In the genomic region with DNA sequence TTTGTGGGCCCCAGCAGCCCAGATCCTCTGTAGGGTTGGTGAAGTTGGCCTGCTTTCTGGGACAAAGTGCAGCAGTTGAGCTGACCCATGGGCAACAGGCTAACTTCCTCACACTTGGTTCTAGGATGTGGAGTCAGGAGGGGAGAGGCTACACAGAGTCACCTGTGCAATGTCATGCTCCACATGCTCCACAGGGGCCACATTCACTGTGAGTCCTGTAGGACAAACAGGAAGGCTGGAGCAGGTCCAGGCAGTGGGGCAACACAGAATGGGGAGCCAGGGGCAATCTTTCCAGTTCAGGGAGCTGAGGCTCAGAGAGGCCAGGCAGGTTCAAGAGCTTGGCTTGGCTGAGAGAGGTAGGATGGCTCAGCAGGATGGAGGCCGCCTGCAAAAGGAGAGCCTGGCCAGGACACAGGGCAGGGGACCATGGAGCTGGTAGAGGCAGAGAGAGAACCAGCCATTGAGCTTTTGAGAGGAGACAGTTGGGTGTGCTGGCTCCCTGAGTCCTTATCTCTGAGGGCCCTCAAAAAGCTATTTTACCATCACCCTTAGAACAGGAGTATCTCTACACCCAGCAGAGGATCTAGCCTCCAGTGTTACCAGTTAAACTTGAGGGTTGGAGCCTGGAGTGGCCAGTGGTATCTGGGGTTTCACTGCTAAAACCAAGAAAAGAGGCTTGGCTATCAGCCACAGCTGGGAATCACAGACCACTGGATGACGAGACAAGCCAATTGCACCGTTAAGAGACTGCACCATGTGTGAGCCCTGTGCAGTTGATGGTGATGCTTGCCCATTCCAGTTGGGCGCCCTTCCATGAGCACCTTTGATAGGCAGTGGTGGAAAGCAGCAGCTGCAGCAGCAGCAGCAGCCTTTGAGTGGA, we compare ENCODE assay signal across 13 mouse cellular contexts. TPM values are rescaled to one million over a fixed set of nuclear protein-coding genes. Genes with fewer than 3 reads are reported as not detected.
DNase-seq lines count a peak whose midpoint lies in the region; ATAC-seq and TF ChIP-seq lines count a peak whose summit lies in the region.
"Had no signal": no experiment of that assay in that cellular context is flagged by ENCODE, and none has a peak within 500 bp of the region (broad histone marks: within the 10 kb centered on the region; RNA-seq: fewer than 3 reads in every experiment).

No protein-coding gene starts in this region.

- H3K4me3 ChIP-seq in forebrain, embryonic 11.5 days (ENCODE audit: low read depth, low read length) = no peak overlapping the region
- no peak overlapping the region for H3K4me3 ChIP-seq in forebrain, embryonic 15.5 days
- H3K4me3 ChIP-seq in kidney, embryonic 16.5 days (ENCODE audit: low read length) = no peak overlapping the region
- no peak overlapping the region for H3K4me3 ChIP-seq in C2C12 (ENCODE audit: insufficient read depth, poor library complexity, severe bottlenecking)
- H3K4me3 ChIP-seq in liver, embryonic 16.5 days (ENCODE audit: low read depth, low read length) = no peak overlapping the region
- H3K4me3 ChIP-seq in lung, adult 2 months (replicated peaks; ENCODE audit: extremely low read depth, low read depth, low read length) = no peak overlapping the region
- H3K4me3 ChIP-seq in hindbrain, embryonic 10.5 days = no peak overlapping the region
- H3K4me3 ChIP-seq: limb, embryonic 10.5 days had no signal

- peak; percentile 51 for DNase-seq in forebrain, embryonic 11.5 days (ENCODE audit: low spot score)
- DNase-seq in kidney, postnatal 25 days = peak; percentile 28 to 79
- no peak for DNase-seq in lung, adult 2 months
- DNase-seq in hindbrain, embryonic 10.5 days (ENCODE audit: low spot score) = no peak
- DNase-seq: right cerebral cortex, postnatal 4 days; thymus, postnatal 25 days had no signal

- H3ac ChIP-seq in C2C12 (ENCODE audit: control insufficient read depth, insufficient read length, low read depth) = no peak overlapping the region

- WGBS in forebrain, embryonic 11.5 days = 81% methylated on average over 4 of the region's 4 CpGs
- 73% methylated on average over 4 of the region's 4 CpGs for WGBS in forebrain, embryonic 15.5 days
- 61% methylated on average over 4 of the region's 4 CpGs for whole genome bisulfite sequencing in kidney, embryonic 16.5 days
- WGBS in liver, embryonic 16.5 days (ENCODE audit: insufficient replicate concordance) = 44% methylated on average over 4 of the region's 4 CpGs
- 71% methylated on average over 4 of the region's 4 CpGs for WGBS in lung, adult 2 months
- WGBS in hindbrain, embryonic 10.5 days = 75% methylated on average over 4 of the region's 4 CpGs

- H3K27ac ChIP-seq in forebrain, embryonic 11.5 days (ENCODE audit: low read depth, low read length) = no peak overlapping the region
- H3K27ac ChIP-seq in forebrain, embryonic 15.5 days (replicated peaks) = no peak overlapping the region
- no peak overlapping the region for H3K27ac ChIP-seq in kidney, embryonic 16.5 days (ENCODE audit: low read length)
- no peak overlapping the region for H3K27ac ChIP-seq in liver, embryonic 16.5 days (ENCODE audit: low read length)
- no peak overlapping the region for H3K27ac ChIP-seq in hindbrain, embryonic 10.5 days
- H3K27ac ChIP-seq: limb, embryonic 10.5 days had no signal

- no peaks in the 10 kb centered on the region for H3K27me3 ChIP-seq in forebrain, embryonic 11.5 days (ENCODE audit: control insufficient read depth, insufficient read depth, low read length)
- no peaks in the 10 kb centered on the region for H3K27me3 ChIP-seq in forebrain, embryonic 15.5 days
- no peaks in the 10 kb centered on the region for H3K27me3 ChIP-seq in kidney, embryonic 16.5 days (ENCODE audit: insufficient read depth, low read length)
- no peaks in the 10 kb centered on the region for H3K27me3 ChIP-seq in C2C12 (ENCODE audit: control insufficient read depth, insufficient read depth, insufficient read length)
- no peaks in the 10 kb centered on the region for H3K27me3 ChIP-seq in liver, embryonic 16.5 days (ENCODE audit: control insufficient read depth, insufficient read depth, low read depth, low read length)
- H3K27me3 ChIP-seq in hindbrain, embryonic 10.5 days (ENCODE audit: insufficient read depth, poor library complexity, severe bottlenecking) = no peaks in the 10 kb centered on the region

- TF ChIP-seq CTCF in C2C12 (IDR thresholded peaks at IDR 0.05; ENCODE audit: control insufficient read depth, insufficient read depth, insufficient read length) = no peak
- no peak for TF ChIP-seq CTCF in lung, adult 2 months (IDR thresholded peaks at IDR 0.05; ENCODE audit: insufficient read depth, low read length)

- no peak overlapping the region for H3K4me2 ChIP-seq in forebrain, embryonic 11.5 days (ENCODE audit: low read depth, low read length, severe bottlenecking)
- H3K4me2 ChIP-seq in forebrain, embryonic 15.5 days (replicated peaks) = no peak overlapping the region
- no peak overlapping the region for H3K4me2 ChIP-seq in kidney, embryonic 16.5 days (replicated peaks; ENCODE audit: low read depth, low read length)
- no peak overlapping the region for H3K4me2 ChIP-seq in liver, embryonic 16.5 days (ENCODE audit: low read depth, low read length)

- H3K79me2 ChIP-seq in C2C12 (ENCODE audit: control insufficient read depth, insufficient read depth) = peaks cover 4% of the 10 kb centered on the region

- no peaks in the 10 kb centered on the region for H3K79me3 ChIP-seq in C2C12 (ENCODE audit: low read depth)

- no peak overlapping the region for H3K9ac ChIP-seq in forebrain, embryonic 11.5 days (ENCODE audit: low read length)
- no peak overlapping the region for H3K9ac ChIP-seq in forebrain, embryonic 15.5 days (replicated peaks)
- H3K9ac ChIP-seq in kidney, embryonic 16.5 days (replicated peaks; ENCODE audit: low read length) = no peak overlapping the region
- no peak overlapping the region for H3K9ac ChIP-seq in liver, embryonic 16.5 days (ENCODE audit: low read depth, low read length)

- no peaks in the 10 kb centered on the region for H3K9me3 ChIP-seq in forebrain, embryonic 11.5 days (ENCODE audit: control insufficient read depth, low read length)
- H3K9me3 ChIP-seq in forebrain, embryonic 15.5 days = no peaks in the 10 kb centered on the region
- no peaks in the 10 kb centered on the region for H3K9me3 ChIP-seq in kidney, embryonic 16.5 days (ENCODE audit: low read length)
- no peaks in the 10 kb centered on the region for H3K9me3 ChIP-seq in liver, embryonic 16.5 days (replicated peaks; ENCODE audit: control insufficient read depth, low read length)
- H3K9me3 ChIP-seq in hindbrain, embryonic 10.5 days = no peaks in the 10 kb centered on the region
- H3K9me3 ChIP-seq: limb, embryonic 10.5 days had no signal

- H3K4me1 ChIP-seq in forebrain, embryonic 11.5 days (replicated peaks; ENCODE audit: control insufficient read depth, insufficient read depth, low read length) = no peaks in the 10 kb centered on the region
- H3K4me1 ChIP-seq in forebrain, embryonic 15.5 days = peaks cover 6% of the 10 kb centered on the region
- no peaks in the 10 kb centered on the region for H3K4me1 ChIP-seq in kidney, embryonic 16.5 days (ENCODE audit: insufficient read depth, low read length)
- H3K4me1 ChIP-seq in liver, embryonic 16.5 days (ENCODE audit: control insufficient read depth, low read depth, low read length) = no peaks in the 10 kb centered on the region; the same call in 1 of the 2 replicates
- peaks cover 6% of the 10 kb centered on the region for H3K4me1 ChIP-seq in lung, adult 2 months (ENCODE audit: control insufficient read depth, insufficient read depth, low read length)
- peaks cover 17% of the 10 kb centered on the region; the same call in 1 of the 2 replicates for H3K4me1 ChIP-seq in hindbrain, embryonic 10.5 days (replicated peaks)

- no peak for ATAC-seq in forebrain, embryonic 11.5 days (replicated peaks; ENCODE audit: low FRiP score)
- ATAC-seq in forebrain, embryonic 15.5 days (replicated peaks) = no peak
- ATAC-seq in kidney, embryonic 16.5 days (ENCODE audit: low FRiP score, low TSS enrichment) = no peak
- ATAC-seq in liver, embryonic 16.5 days (ENCODE audit: low read depth) = 0 out of 2 replicates have a peak, but pooled peaks have one; percentile 13
- ATAC-seq: activated CD4-positive, CD25-positive, alpha-beta regulatory T cell, adult 4 months; intestine, embryonic 16.5 days had no signal

- H3K36me3 ChIP-seq in forebrain, embryonic 11.5 days (ENCODE audit: control insufficient read depth, insufficient read depth, low read length) = peaks cover 12% of the 10 kb centered on the region; the same call in 1 of the 2 replicates
- H3K36me3 ChIP-seq in forebrain, embryonic 15.5 days = no peaks in the 10 kb centered on the region; the same call in 1 of the 2 replicates
- peaks cover 27% of the 10 kb centered on the region for H3K36me3 ChIP-seq in kidney, embryonic 16.5 days (ENCODE audit: insufficient read depth, low read length)
- H3K36me3 ChIP-seq in C2C12 (ENCODE audit: control insufficient read depth, insufficient read depth) = peaks cover 26% of the 10 kb centered on the region
- no peaks in the 10 kb centered on the region for H3K36me3 ChIP-seq in liver, embryonic 16.5 days (ENCODE audit: control insufficient read depth, insufficient read depth)
- H3K36me3 ChIP-seq in hindbrain, embryonic 10.5 days = peaks cover 59% of the 10 kb centered on the region

- no peak for TF ChIP-seq POLR2A in lung, adult 2 months (IDR thresholded peaks at IDR 0.05; ENCODE audit: borderline replicate concordance, extremely low read depth, low read depth, low read length)

RNA-seq across cellular contexts. Expression of a gene that starts 11.5 kb away (rescaled TPM):
- polyA plus RNA-seq in forebrain, embryonic 11.5 days (2014; fragmentation: Nextera tagmentation; extraction: Ambion mirVana) = 238 and 268 TPM in 2 replicates
- 34.9 and 41.7 TPM in 2 replicates for polyA plus RNA-seq in forebrain, embryonic 15.5 days (2015; fragmentation: Nextera tagmentation; extraction: Ambion mirVana)
- 185 and 234 TPM in 2 replicates for polyA plus RNA-seq in kidney, embryonic 16.5 days (2015; fragmentation: Nextera tagmentation; extraction: Ambion mirVana)
- 196 TPM for polyA plus RNA-seq in C2C12 (2012; fragmentation: generic; extraction: Trizol)
- 20.5 and 20.9 TPM in 2 replicates for polyA plus RNA-seq in liver, embryonic 16.5 days (2015; fragmentation: Nextera tagmentation; extraction: Ambion mirVana)
- 106 and 138 TPM in 2 replicates for polyA plus RNA-seq in lung, adult 2 months (2012; rRNA removed)
- polyA plus RNA-seq in hindbrain, embryonic 10.5 days (2016; fragmentation: Nextera tagmentation; extraction: Ambion mirVana) = 166 and 220 TPM in 2 replicates

RNA-seq across cellular contexts. Expression of a gene that starts 13.3 kb away (rescaled TPM):
- 29.2 and 31.1 TPM in 2 replicates for polyA plus RNA-seq in forebrain, embryonic 11.5 days (2014; fragmentation: Nextera tagmentation; extraction: Ambion mirVana)
- 36.3 and 39.3 TPM in 2 replicates for polyA plus RNA-seq in forebrain, embryonic 15.5 days (2015; fragmentation: Nextera tagmentation; extraction: Ambion mirVana)
- polyA plus RNA-seq in kidney, embryonic 16.5 days (2015; fragmentation: Nextera tagmentation; extraction: Ambion mirVana) = 31.4 and 33.7 TPM in 2 replicates
- 13.5 TPM for polyA plus RNA-seq in C2C12 (2012; fragmentation: generic; extraction: Trizol)
- 8.8 and 9.0 TPM in 2 replicates for polyA plus RNA-seq in liver, embryonic 16.5 days (2015; fragmentation: Nextera tagmentation; extraction: Ambion mirVana)
- polyA plus RNA-seq in lung, adult 2 months (2012; rRNA removed) = 13.5 and 17.7 TPM in 2 replicates
- polyA plus RNA-seq in hindbrain, embryonic 10.5 days (2016; fragmentation: Nextera tagmentation; extraction: Ambion mirVana) = 30.5 and 33.0 TPM in 2 replicates

RNA-seq across cellular contexts. Expression of a gene that starts 31.9 kb away (rescaled TPM):
- polyA plus RNA-seq in forebrain, embryonic 11.5 days (2014; fragmentation: Nextera tagmentation; extraction: Ambion mirVana) = 92.1 and 92.3 TPM in 2 replicates
- polyA plus RNA-seq in forebrain, embryonic 15.5 days (2015; fragmentation: Nextera tagmentation; extraction: Ambion mirVana) = 20.0 and 20.8 TPM in 2 replicates
- 2.9 and 3.1 TPM in 2 replicates for polyA plus RNA-seq in kidney, embryonic 16.5 days (2015; fragmentation: Nextera tagmentation; extraction: Ambion mirVana)
- 0.02 TPM for polyA plus RNA-seq in C2C12 (2012; fragmentation: generic; extraction: Trizol)
- polyA plus RNA-seq in liver, embryonic 16.5 days (2015; fragmentation: Nextera tagmentation; extraction: Ambion mirVana) = not detected in 2 replicates
- not detected in 2 replicates for polyA plus RNA-seq in lung, adult 2 months (2012; rRNA removed)
- 43.4 and 55.3 TPM in 2 replicates for polyA plus RNA-seq in hindbrain, embryonic 10.5 days (2016; fragmentation: Nextera tagmentation; extraction: Ambion mirVana)
- polyA plus RNA-seq: activated CD4-positive, CD25-positive, alpha-beta regulatory T cell, adult 4 months had no signal

Comparison
In these comparisons a context has a peak if more than half of its experiments do, and no peak if none do; other contexts are left out.
1. DNase-seq: peak in forebrain, embryonic 11.5 days (single experiment) and kidney, postnatal 25 days (2 of 2); none in lung, adult 2 months (single experiment) and hindbrain, embryonic 10.5 days (single experiment).